Mouse (Mus musculus) testis, adult 10 weeks (tissue): Measurements from ENCODE around the gene Gm8094. TPM values are rescaled to one million over a fixed set of nuclear protein-coding genes. Genes with fewer than 3 reads are reported as not detected.

Source experiments
- polyA plus RNA-seq: library from polyadenylated mRNA; stranded (reverse); fragments of 350-450 nt; fragmentation: Illumina TruSeq; extraction: RNeasy Lipid Tissue Mini Kit (QIAGEN cat#74804); gene quantifications from one replicate; pipeline ENCODE4 v1.2.3, GENCODE M21; 2014; ENCODE audit warnings: low read depth, low replicate concordance

The Gm8094 gene
- polyA plus RNA-seq, result 3.6 TPM

GRCm38 (mm10) chr14:43076543-43076942, at the start of gene Gm8094:
TSS of gene Gm8094 (minus strand) at chr14:43076643.

GRCm38 (mm10) chr14:43100301-43100700, 23.9 kb upstream of the Gm8094 start, which contains the start of gene Gm8104:
TSS of gene Gm8104 (plus strand) at chr14:43100601.

Other genes with a start within 250 kb of the Gm8094 start
- gene Gm21977, start 223.2 kb downstream of the Gm8094 start, polyA plus RNA-seq, result 1.9 TPM
- 0.45 TPM for gene Gm8082, start 83.0 kb downstream of the Gm8094 start, polyA plus RNA-seq
- 173 TPM for gene Gm10376, start 61.0 kb downstream of the Gm8094 start, polyA plus RNA-seq
- gene Gm8104, start 24.0 kb upstream of the Gm8094 start, polyA plus RNA-seq, result 9.7 TPM
- 3.2 TPM for gene Gm7233, start 103.2 kb upstream of the Gm8094 start, polyA plus RNA-seq
- gene Gm8122, start 158.7 kb upstream of the Gm8094 start, polyA plus RNA-seq, result 0.85 TPM
- gene Gm8126, start 182.0 kb upstream of the Gm8094 start, polyA plus RNA-seq, result 38.8 TPM
- gene Gm9732, start 198.4 kb upstream of the Gm8094 start, polyA plus RNA-seq, result 40.3 TPM
- gene Gm8127, start 217.2 kb upstream of the Gm8094 start, polyA plus RNA-seq, result 7.0 TPM